Mouse (Mus musculus): Measurements from ENCODE around the gene Zbtb16. TPM values are rescaled to one million over a fixed set of nuclear protein-coding genes. Genes with fewer than 3 reads are reported as not detected.

The Zbtb16 gene
- polyA plus RNA-seq, 1 experiment from 2014 or later: 5.3 TPM

- Histone ChIP-seq H3K4me2 (replicated peaks) (no peak overlapping the region), H3K27me3 (ENCODE audit: control insufficient read depth, insufficient read depth, low read length) (no peaks in the 10 kb centered on the region), H3K4me1 (replicated peaks; ENCODE audit: control insufficient read depth, insufficient read depth, low read length) (peaks cover 35% of the 10 kb centered on the region), H3K36me3 (replicated peaks; ENCODE audit: control insufficient read depth, insufficient read depth) (no peaks in the 10 kb centered on the region), H3K9ac (no peak overlapping the region), H3K9me3 (ENCODE audit: control insufficient read depth, low read length) (no peaks in the 10 kb centered on the region), H3K27ac (peak overlapping the region; percentile 28; the same call in 1 of the 2 replicates), H3K4me3 (replicated peaks; ENCODE audit: low read length) (no peak overlapping the region)
- DNase-seq (ENCODE audit: low spot score): no peak
- no peak; the same call in 1 of the 2 replicates for ATAC-seq (ENCODE audit: low FRiP score)
- WGBS: 16% methylated on average over 10 of the region's 10 CpGs
These were observed 79.7 kb downstream of the Zbtb16 start for GRCm38 (mm10) chr9:48756261-48756812.

GRCm38 (mm10) chr9:48755438-48756070, 80.5 kb downstream of the Zbtb16 start:
- H3K27ac ChIP-seq: no peak overlapping the region
- no peak overlapping the region for H3K4me2 ChIP-seq (replicated peaks)
- H3K36me3 ChIP-seq (replicated peaks; ENCODE audit: control insufficient read depth, insufficient read depth): no peaks in the 10 kb centered on the region
- H3K9ac ChIP-seq: no peak overlapping the region
- no peaks in the 10 kb centered on the region for H3K27me3 ChIP-seq (ENCODE audit: control insufficient read depth, insufficient read depth, low read length)
- peaks cover 35% of the 10 kb centered on the region for H3K4me1 ChIP-seq (replicated peaks; ENCODE audit: control insufficient read depth, insufficient read depth, low read length)
- H3K9me3 ChIP-seq (ENCODE audit: control insufficient read depth, low read length): no peaks in the 10 kb centered on the region
- no peak for ATAC-seq (ENCODE audit: low FRiP score)
- no peak overlapping the region for H3K4me3 ChIP-seq (replicated peaks; ENCODE audit: low read length)
- whole genome bisulfite sequencing: 34% methylated on average over 9 of the region's 9 CpGs
- DNase-seq (ENCODE audit: low spot score): no peak

GRCm38 (mm10) chr9:48754418-48754817, 81.6 kb downstream of the Zbtb16 start:
- no peak overlapping the region for H3K9ac ChIP-seq

DNA sequence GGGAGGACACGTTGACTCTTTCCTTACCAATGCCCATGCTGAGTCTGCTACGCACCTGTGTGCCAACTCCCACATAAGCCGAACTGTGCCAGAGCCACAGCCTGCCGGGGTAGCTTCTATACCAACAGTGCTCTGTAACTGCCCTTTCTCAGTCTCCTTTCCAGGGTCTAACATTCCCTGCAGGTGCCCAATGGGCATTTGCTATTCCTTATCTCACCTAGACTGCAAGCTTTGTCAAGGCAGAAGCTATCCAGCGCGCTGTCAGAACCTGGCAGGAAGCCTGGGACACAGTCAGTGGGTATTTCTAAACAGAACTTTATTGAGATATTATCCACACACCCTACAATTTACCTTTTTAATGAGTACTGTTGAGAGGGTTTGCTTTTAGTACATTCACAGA, 82.1 kb downstream of the Zbtb16 start:
- ATAC-seq (ENCODE audit: low FRiP score) (no peak), DNase-seq (ENCODE audit: low spot score) (no peak)
- Histone ChIP-seq H3K4me2 (replicated peaks) (no peak overlapping the region), H3K9me3 (ENCODE audit: control insufficient read depth, low read length) (no peaks in the 10 kb centered on the region), H3K36me3 (replicated peaks; ENCODE audit: control insufficient read depth, insufficient read depth) (no peaks in the 10 kb centered on the region), H3K9ac (no peak overlapping the region), H3K4me1 (replicated peaks; ENCODE audit: control insufficient read depth, insufficient read depth, low read length) (peaks cover 27% of the 10 kb centered on the region), H3K4me3 (replicated peaks; ENCODE audit: low read length) (no peak overlapping the region), H3K27ac (no peak overlapping the region), H3K27me3 (ENCODE audit: control insufficient read depth, insufficient read depth, low read length) (no peaks in the 10 kb centered on the region)
- WGBS: 92% methylated on average over 6 of the region's 6 CpGs

More at GRCm38 (mm10) chr9:48754418-48754817, 81.6 kb downstream of the Zbtb16 start:
- no peaks in the 10 kb centered on the region for H3K27me3 ChIP-seq (ENCODE audit: control insufficient read depth, insufficient read depth, low read length)
- no peak overlapping the region for H3K4me3 ChIP-seq (replicated peaks; ENCODE audit: low read length)
- no peak overlapping the region for H3K27ac ChIP-seq
- H3K9me3 ChIP-seq (ENCODE audit: control insufficient read depth, low read length): no peaks in the 10 kb centered on the region
- H3K4me2 ChIP-seq (replicated peaks): no peak overlapping the region
- 95% methylated on average over 6 of the region's 6 CpGs for WGBS
- no peaks in the 10 kb centered on the region for H3K36me3 ChIP-seq (replicated peaks; ENCODE audit: control insufficient read depth, insufficient read depth)
- ATAC-seq (ENCODE audit: low FRiP score) (no peak), DNase-seq (ENCODE audit: low spot score) (no peak)
- H3K4me1 ChIP-seq (replicated peaks; ENCODE audit: control insufficient read depth, insufficient read depth, low read length): peaks cover 27% of the 10 kb centered on the region

GRCm38 (mm10) chr9:48751900-48752299, 84.1 kb downstream of the Zbtb16 start:
- Histone ChIP-seq H3K4me3 (replicated peaks; ENCODE audit: low read length) (no peak overlapping the region), H3K9ac (no peak overlapping the region), H3K27me3 (ENCODE audit: control insufficient read depth, insufficient read depth, low read length) (no peaks in the 10 kb centered on the region), H3K4me2 (replicated peaks) (no peak overlapping the region), H3K9me3 (ENCODE audit: control insufficient read depth, low read length) (no peaks in the 10 kb centered on the region), H3K27ac (no peak overlapping the region), H3K4me1 (replicated peaks; ENCODE audit: control insufficient read depth, insufficient read depth, low read length) (peaks cover 14% of the 10 kb centered on the region), H3K36me3 (replicated peaks; ENCODE audit: control insufficient read depth, insufficient read depth) (no peaks in the 10 kb centered on the region)
- ATAC-seq (ENCODE audit: low FRiP score) (no peak), DNase-seq (ENCODE audit: low spot score) (no peak)
- 92% methylated on average over 3 of the region's 3 CpGs for WGBS

DNA sequence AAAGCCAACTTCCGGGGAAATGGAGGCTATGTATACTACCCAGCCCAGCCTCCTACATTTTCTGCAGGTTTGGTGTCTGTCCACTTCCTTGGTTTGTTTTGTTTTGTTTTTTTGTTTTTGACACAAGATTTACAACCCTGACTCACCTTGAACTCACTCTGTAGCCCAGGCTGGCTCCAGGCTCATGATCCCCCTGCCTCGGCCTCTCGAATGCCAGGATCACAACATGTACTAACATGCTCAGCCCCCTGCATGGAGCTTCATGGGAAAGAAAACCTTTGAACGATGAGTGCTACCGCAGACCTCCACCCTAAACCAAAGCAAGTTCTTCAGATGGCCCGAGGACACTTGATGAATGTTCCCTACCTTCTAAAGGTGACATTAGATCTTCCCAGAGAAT, 86.4 kb downstream of the Zbtb16 start:
- WGBS: 91% methylated on average over 6 of the region's 6 CpGs
- H3K36me3 ChIP-seq (replicated peaks; ENCODE audit: control insufficient read depth, insufficient read depth): no peaks in the 10 kb centered on the region
- ATAC-seq (ENCODE audit: low FRiP score) (no peak), DNase-seq (ENCODE audit: low spot score) (no peak)
- H3K9me3 ChIP-seq (ENCODE audit: control insufficient read depth, low read length): no peaks in the 10 kb centered on the region
- no peak overlapping the region for H3K9ac ChIP-seq
- H3K4me2 ChIP-seq (replicated peaks): no peak overlapping the region
- H3K27me3 ChIP-seq (ENCODE audit: control insufficient read depth, insufficient read depth, low read length): no peaks in the 10 kb centered on the region
- no peaks in the 10 kb centered on the region for H3K4me1 ChIP-seq (replicated peaks; ENCODE audit: control insufficient read depth, insufficient read depth, low read length)
- H3K27ac ChIP-seq: no peak overlapping the region
- H3K4me3 ChIP-seq (replicated peaks; ENCODE audit: low read length): no peak overlapping the region

DNA sequence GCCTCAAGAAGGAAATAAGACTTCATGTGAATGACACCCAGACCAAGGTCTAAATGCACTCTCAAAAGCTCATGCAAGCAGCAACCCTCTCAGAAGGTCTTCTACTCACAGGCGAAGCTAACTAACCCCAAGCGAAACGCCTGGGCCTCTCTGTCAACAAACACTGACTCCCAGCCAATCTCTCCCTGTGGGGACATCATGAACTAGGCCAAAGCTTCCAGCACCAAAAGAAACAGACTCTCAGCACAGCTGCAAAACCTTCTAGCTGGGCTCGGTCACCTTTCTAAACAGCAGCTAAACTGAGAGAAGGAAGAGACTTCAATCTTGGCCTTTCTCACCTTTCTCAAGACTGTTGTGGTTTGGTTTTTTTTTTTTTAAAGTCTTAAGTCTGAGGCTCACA, 86.9 kb downstream of the Zbtb16 start:
- no peaks in the 10 kb centered on the region for H3K4me1 ChIP-seq (replicated peaks; ENCODE audit: control insufficient read depth, insufficient read depth, low read length)
- H3K36me3 ChIP-seq (replicated peaks; ENCODE audit: control insufficient read depth, insufficient read depth): no peaks in the 10 kb centered on the region
- H3K27me3 ChIP-seq (ENCODE audit: control insufficient read depth, insufficient read depth, low read length): no peaks in the 10 kb centered on the region
- no peaks in the 10 kb centered on the region for H3K9me3 ChIP-seq (ENCODE audit: control insufficient read depth, low read length)
- ATAC-seq (ENCODE audit: low FRiP score) (no peak), DNase-seq (ENCODE audit: low spot score) (no peak)
- no peak overlapping the region for H3K9ac ChIP-seq
- H3K27ac ChIP-seq: no peak overlapping the region
- no peak overlapping the region for H3K4me3 ChIP-seq (replicated peaks; ENCODE audit: low read length)
- 90% methylated on average over 4 of the region's 4 CpGs for WGBS
- H3K4me2 ChIP-seq (replicated peaks): no peak overlapping the region

DNA sequence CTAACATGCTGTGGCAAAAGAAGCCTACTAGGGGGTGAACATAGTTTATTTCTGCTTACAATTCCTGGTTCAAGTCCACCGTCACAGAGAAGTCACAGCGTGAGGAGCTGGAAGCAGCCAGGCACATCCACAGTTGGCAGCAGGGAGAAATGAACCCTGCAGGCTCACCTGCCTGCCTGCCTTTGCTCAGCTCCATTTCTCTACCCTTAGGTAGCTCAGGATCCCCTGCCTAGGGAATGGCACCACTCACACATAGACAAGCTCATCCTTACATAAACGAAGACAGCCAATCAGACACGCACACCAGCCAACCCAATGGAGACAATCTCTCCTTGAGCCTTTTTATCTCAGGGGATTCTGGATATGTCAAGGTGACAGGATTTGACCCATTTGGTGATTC, 87.3 kb downstream of the Zbtb16 start:
- DNase-seq (ENCODE audit: low spot score) (no peak), ATAC-seq (ENCODE audit: low FRiP score) (no peak)
- H3K27me3 ChIP-seq (ENCODE audit: control insufficient read depth, insufficient read depth, low read length): no peaks in the 10 kb centered on the region
- no peak overlapping the region for H3K27ac ChIP-seq
- 96% methylated on average over 4 of the region's 4 CpGs for WGBS
- H3K36me3 ChIP-seq (replicated peaks; ENCODE audit: control insufficient read depth, insufficient read depth): no peaks in the 10 kb centered on the region
- H3K4me3 ChIP-seq (replicated peaks; ENCODE audit: low read length): no peak overlapping the region
- H3K4me1 ChIP-seq (replicated peaks; ENCODE audit: control insufficient read depth, insufficient read depth, low read length): no peaks in the 10 kb centered on the region
- no peak overlapping the region for H3K9ac ChIP-seq
- H3K4me2 ChIP-seq (replicated peaks): no peak overlapping the region
- no peaks in the 10 kb centered on the region for H3K9me3 ChIP-seq (ENCODE audit: control insufficient read depth, low read length)

- no peak for DNase-seq (ENCODE audit: low spot score)
- H3K9ac ChIP-seq: no peak overlapping the region
These were observed 87.8 kb downstream of the Zbtb16 start for GRCm38 (mm10) chr9:48748216-48748615.

More at GRCm38 (mm10) chr9:48748216-48748615, 87.8 kb downstream of the Zbtb16 start:
- no peak for ATAC-seq (ENCODE audit: low FRiP score)
- no peak overlapping the region for H3K4me3 ChIP-seq (replicated peaks; ENCODE audit: low read length)
- H3K36me3 ChIP-seq (replicated peaks; ENCODE audit: control insufficient read depth, insufficient read depth): no peaks in the 10 kb centered on the region
- 86% methylated on average over 4 of the region's 4 CpGs for WGBS
- H3K9me3 ChIP-seq (ENCODE audit: control insufficient read depth, low read length): no peaks in the 10 kb centered on the region
- no peaks in the 10 kb centered on the region for H3K27me3 ChIP-seq (ENCODE audit: control insufficient read depth, insufficient read depth, low read length)
- no peak overlapping the region for H3K27ac ChIP-seq
- H3K4me2 ChIP-seq (replicated peaks): no peak overlapping the region
- H3K4me1 ChIP-seq (replicated peaks; ENCODE audit: control insufficient read depth, insufficient read depth, low read length): no peaks in the 10 kb centered on the region
